Mouse (Mus musculus) adrenal gland, postnatal 36 days (tissue): Measurements from ENCODE around the gene Tdg. TPM values are rescaled to one million over a fixed set of nuclear protein-coding genes. Genes with fewer than 3 reads are reported as not detected.

Experiments used
- DNase-seq, 2 experiments: peaks; one replicate each; pipeline ENCODE4 v3.0.0; 2021; ENCODE audit warnings: mixed read lengths in 1 of 2
- total RNA-seq, 2 experiments: library from RNA; stranded (reverse); gene quantifications; 2 replicates each; pipeline ENCODE4 v1.2.3; 2021

Gene Tdg
- total RNA-seq, 2 experiments from 2014 or later: 30.2 to 31.8 TPM

- no peak for DNase-seq
Observed at GRCm38 (mm10) chr10:82662267-82662990, 32.8 kb downstream of the Tdg start.

- DNase-seq: no peak
Observed at GRCm38 (mm10) chr10:82663289-82663688, 33.7 kb downstream of the Tdg start.

GRCm38 (mm10) chr10:82665951-82666350 lies 36.3 kb downstream of the Tdg start:
- no peak for DNase-seq

- peak; percentile 87 to 88 for DNase-seq
Observed at GRCm38 (mm10) chr10:82666436-82667234, 37.0 kb downstream of the Tdg start.

DNA sequence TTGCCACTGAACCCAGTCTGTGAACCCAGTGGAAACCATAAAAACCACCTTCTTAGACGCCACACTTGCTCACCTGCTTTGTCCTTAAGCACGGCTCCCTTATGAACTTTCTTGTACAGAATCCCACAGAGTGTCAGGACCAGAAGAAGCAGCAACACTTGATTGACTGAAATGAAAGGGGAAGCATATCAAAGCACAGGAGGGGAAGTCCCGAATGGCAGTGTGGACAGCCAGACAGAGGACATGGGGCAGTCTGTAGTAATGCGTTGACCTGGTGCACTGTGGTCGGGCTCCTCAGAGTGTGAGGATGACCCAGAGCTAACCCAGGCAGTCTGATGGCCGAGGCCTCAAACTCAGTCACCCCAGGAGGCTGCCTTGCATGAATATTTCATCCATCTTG lies 40.6 kb downstream of the Tdg start:
- no peak for DNase-seq

- DNase-seq: no peak
Observed at GRCm38 (mm10) chr10:82676949-82677348, 47.3 kb downstream of the Tdg start.

DNA sequence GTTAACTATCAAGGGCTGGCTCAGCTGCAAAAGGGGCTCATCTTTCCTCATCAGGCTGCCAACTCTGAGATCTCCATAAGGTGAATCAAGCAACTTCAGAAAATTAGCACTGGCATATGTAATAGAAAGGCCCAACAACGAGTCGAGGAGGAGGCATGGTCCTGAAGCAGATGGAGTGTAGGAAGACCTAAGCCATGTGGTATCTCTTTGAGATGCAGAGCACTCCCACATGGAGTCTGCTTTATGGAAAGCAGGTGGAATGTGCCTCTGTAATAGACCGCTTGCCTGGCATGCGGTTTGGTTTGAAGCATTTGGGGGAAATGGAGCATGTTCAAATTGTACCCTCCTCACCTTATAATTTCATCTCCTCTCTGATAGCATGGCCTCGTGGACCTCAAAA lies 51.1 kb downstream of the Tdg start:
- no peak for DNase-seq

GRCm38 (mm10) chr10:82681639-82682038 lies 52.0 kb downstream of the Tdg start:
- DNase-seq: no peak

GRCm38 (mm10) chr10:82685440-82685839 lies 55.8 kb downstream of the Tdg start:
- no peak for DNase-seq

DNA sequence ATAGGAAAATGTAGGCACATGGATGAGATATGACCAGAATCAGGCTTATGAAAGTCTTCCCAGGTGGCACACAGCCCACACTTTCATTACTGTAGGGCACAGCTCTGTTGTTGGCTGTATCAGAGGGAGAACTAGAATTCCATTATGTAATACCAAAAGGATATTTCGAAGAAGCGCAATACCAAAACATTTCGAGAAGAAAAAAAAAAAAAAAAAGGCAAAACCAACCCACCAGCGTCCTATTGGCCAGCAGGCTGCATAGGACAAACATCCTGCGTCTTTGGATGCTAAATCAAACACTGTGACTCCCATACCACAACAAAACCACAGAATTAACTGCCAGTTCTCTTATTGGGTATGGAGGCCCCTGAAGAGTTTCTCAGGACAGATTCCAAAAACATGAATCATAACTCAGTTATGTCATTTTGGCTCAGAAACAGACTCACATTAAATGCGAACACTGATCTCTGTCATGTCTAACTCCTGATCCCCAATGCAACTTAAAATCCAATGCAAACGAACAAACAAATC lies 60.1 kb downstream of the Tdg start:
- DNase-seq: peak in 1 of 2 experiments; percentile 29

GRCm38 (mm10) chr10:82690494-82690893 lies 60.9 kb downstream of the Tdg start, which contains the start of gene Glt8d2:
Gene Glt8d2 (minus strand): TSS chr10:82690650.
- DNase-seq: peak; percentile 61 to 67

DNA sequence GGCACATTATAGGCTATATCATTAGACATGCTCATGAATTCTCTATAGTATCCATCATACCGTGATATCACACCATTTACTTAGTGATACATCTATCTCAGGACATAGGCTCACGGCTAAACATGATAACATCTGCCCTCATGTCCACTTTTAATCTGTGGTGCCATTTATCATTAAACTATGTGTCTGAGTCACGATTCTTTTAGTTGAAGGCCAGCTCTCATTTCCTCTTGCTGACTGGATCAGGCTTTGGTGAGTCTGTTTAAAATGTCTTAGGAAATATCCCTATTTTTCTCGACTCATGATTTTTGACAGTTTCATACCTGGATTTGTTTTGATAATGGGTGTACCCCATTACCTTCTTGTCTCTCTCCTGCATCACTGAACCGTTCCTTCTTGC lies 66.3 kb downstream of the Tdg start, which contains the start of gene Hcfc2:
Hcfc2 (plus strand) TSS at position 205 of the 400 bp plus-strand sequence.
- DNase-seq: peak in 1 of 2 experiments; percentile 12

DNA sequence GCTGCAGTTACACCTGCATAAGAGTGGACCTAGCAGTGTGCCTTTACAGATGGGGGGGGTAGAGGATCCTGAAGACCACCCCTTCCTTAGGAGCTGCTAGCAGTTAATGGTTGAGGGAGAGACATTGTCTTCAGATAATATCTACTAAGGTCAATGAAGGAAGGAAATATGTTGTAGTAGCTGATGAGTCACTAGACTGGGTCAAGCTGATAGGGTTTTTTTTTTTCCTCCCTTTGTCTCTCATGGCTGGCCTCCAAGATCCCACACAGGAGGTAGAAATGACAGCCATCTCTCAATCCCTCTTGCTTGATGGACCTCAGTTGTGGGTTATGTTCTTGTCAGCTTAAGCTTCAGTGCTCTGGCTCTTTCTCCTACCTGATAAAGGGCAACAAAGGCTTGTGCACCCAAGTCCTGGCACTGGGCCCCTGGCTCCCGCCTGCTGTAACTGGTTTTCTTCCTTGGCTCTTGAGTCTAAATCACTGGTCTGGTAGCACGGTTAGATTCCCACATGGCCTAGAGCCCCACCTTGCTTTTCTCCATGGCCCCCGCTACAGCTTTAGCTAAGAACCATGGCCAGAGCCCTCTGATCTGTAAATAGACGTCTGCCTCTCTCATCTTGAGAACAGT lies 66.9 kb downstream of the Tdg start:
- peak; percentile 11 to 20 for DNase-seq

- DNase-seq: no peak
Observed at GRCm38 (mm10) chr10:82697305-82697898, 67.8 kb downstream of the Tdg start.

GRCm38 (mm10) chr10:82698712-82699261 lies 69.2 kb downstream of the Tdg start:
- DNase-seq: peak; percentile 95 to 98

DNA sequence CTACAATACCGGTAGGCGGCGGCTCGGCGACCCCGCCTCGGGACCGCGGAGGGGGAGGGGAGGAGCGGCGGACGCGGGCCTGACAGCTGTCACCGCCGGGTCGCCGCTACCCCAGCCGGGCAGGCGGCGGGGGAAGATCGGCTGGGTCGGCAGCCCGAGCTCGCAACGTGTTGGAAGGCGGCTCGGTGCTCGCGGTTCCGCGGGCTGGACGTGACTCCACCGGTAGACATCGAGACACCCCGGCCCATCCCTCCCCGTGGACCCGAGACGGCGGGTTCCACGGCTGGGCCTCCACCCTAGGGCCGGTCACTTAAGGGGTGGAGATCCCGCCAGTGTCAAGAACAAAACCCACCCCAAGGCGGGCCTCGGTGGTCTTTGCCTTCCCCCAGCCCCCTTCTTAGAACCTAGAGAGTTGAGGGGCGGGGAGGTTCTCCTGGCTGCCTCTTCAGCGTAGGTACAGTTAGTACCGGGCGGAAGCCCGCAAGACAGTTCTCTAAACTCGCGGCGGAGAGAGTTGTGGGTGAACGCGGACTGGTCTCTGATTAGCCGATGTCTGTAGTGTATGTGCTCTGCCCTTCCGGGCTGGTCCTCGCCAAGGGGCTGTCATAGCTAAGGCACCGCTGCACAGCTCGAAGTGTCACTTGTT lies 69.8 kb downstream of the Tdg start:
- DNase-seq: peak in 1 of 2 experiments; percentile 25

Other genes starting within 250 kb of the Tdg start
- not detected for gene Gm1553, start 137.2 kb upstream of the Tdg start, total RNA-seq
- gene 1190007I07Rik, start 6.6 kb upstream of the Tdg start, total RNA-seq: 10 to 100 TPM; 23.4 to 26.6 TPM
- 1 to 10 TPM; 1.7 to 2.4 TPM for gene Glt8d2, start 60.8 kb downstream of the Tdg start, total RNA-seq
- gene Hcfc2, start 66.3 kb downstream of the Tdg start, total RNA-seq: 10 to 100 TPM; 28.5 to 32.5 TPM
- gene Nfyb, start 134.3 kb downstream of the Tdg start, total RNA-seq: 10 to 100 TPM; 19.4 to 19.6 TPM
- gene Txnrd1, start 204.1 kb downstream of the Tdg start, total RNA-seq: 100 to 1,000 TPM; 103 to 122 TPM
- gene Eid3, start 236.8 kb downstream of the Tdg start, total RNA-seq: 1 to 10 TPM; 1.9 to 2.5 TPM